13 mouse cellular contexts compared by ENCODE assay signal in the genomic region with DNA sequence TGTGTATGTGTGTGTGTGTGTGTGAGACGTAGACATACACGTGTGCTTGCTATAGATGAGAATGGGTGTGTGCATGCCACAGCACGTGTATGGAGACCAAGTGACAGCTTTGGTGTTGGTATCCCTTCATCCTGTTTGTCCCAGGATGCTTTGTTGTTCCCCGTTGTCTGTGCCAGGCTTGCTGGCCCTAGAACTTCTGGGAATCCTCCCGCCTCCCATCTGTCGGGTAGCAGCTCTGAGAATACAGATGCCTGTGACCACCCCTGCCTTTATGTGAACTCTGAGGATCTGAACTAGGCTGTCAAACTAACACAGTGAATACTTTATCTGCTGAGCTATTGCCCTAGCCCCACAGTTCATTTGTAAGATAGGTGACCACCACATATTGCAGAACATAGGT.
"Had no signal": no experiment of that assay in that cellular context is flagged by ENCODE, and none has a peak within 500 bp of the region (broad histone marks: within the 10 kb centered on the region; RNA-seq: fewer than 3 reads in every experiment).

No protein-coding gene starts in this region.

- H3K9ac ChIP-seq: kidney, embryonic 15.5 days; limb, embryonic 13.5 days; liver, embryonic 14.5 days; midbrain, embryonic 12.5 days had no signal

- H3K36me3 ChIP-seq: kidney, embryonic 15.5 days; limb, embryonic 13.5 days; midbrain, embryonic 12.5 days had no signal

- H3K4me3 ChIP-seq: kidney, embryonic 15.5 days; limb, embryonic 13.5 days; midbrain, embryonic 12.5 days had no signal

- H3K4me2 ChIP-seq: kidney, embryonic 15.5 days; limb, embryonic 13.5 days; midbrain, embryonic 12.5 days had no signal

- H3K27me3 ChIP-seq: kidney, embryonic 15.5 days; limb, embryonic 13.5 days; midbrain, embryonic 12.5 days had no signal

- DNase-seq: kidney, postnatal 14 days; layer of hippocampus, postnatal 36 days; lung, adult 18-20 months; retina, postnatal 1 day; right cerebral cortex, postnatal 4 days; spleen, adult 18-20 months; thymus, adult 18-20 months; thymus, postnatal 14 days had no signal

- H3K9me3 ChIP-seq: kidney, embryonic 15.5 days; midbrain, embryonic 12.5 days had no signal

- H3K27ac ChIP-seq: kidney, embryonic 15.5 days; limb, embryonic 13.5 days; liver, embryonic 14.5 days; midbrain, embryonic 12.5 days had no signal

- ATAC-seq: midbrain, embryonic 16.5 days had no signal
